Mouse (Mus musculus) lung, postnatal 36 days (tissue): ENCODE results near the gene Fstl3.

Source experiments
- DNase-seq: peaks from one replicate; pipeline ENCODE4 v3.0.0; 2022; ENCODE audit warnings: mixed read lengths

Gene Fstl3

DNA sequence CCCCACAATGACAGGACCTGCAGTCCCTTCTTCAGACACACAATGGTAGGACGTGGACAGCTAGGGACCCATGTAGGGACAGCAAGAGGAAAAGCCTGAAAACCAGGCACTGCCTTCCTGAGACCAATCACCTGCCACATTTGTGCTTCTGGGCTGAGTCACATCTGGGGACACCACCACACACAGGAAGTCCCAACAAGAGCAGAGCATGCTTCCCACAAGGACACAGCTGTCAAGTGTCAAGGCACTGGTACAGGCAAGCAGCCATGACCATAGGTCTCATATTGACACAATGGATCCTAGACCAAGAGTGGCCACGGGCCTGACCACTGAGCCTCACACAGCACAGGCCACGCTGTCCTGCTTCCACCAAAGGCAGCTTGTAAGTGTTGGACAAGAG, 14.2 kb upstream of the Fstl3 start:
- no peak for DNase-seq

DNA sequence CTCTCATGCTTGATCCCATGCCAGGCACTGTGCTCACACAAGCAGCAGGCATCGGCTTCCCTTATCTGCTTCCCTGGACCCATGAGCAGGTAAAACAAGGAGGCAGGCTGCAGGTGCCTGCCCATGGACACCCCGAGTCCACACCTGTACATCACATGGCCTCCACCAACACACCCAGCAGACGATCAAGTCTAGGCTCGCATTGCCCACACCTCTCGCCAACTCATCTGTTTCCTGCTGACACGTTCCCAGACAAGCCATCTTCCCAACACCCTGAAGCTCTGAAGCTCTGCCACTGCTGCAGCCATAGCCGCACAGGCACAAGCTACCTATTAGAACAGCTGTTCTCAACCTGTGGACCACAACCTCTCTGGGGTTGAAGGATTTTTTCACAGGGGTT, 12.8 kb upstream of the Fstl3 start:
- DNase-seq = no peak

DNA sequence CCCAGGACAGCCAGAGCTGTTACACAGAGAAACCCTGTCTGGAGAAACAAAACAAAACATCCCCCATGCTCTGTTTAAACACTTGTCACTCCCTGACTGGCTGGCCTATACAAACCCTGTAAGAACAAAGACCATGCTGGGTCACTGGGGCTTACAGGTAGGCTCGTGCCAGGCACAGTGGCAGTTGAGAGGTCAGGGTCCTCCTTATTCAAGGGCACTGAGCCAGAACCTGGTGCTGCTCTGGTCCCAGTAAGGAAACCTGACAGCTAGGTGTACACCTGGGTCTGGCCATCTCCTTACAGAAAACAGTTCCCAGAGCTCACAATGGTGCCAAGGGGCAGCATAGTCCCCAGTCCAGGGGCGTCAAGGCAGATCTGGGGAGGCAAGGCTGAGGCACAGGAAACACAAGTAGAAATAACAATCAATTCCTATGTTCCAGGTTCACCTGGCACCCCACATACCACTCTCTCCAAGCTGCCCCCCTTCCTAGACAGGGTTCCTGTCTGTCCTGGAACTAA, 11.8 kb upstream of the Fstl3 start:
- DNase-seq = no peak

DNA sequence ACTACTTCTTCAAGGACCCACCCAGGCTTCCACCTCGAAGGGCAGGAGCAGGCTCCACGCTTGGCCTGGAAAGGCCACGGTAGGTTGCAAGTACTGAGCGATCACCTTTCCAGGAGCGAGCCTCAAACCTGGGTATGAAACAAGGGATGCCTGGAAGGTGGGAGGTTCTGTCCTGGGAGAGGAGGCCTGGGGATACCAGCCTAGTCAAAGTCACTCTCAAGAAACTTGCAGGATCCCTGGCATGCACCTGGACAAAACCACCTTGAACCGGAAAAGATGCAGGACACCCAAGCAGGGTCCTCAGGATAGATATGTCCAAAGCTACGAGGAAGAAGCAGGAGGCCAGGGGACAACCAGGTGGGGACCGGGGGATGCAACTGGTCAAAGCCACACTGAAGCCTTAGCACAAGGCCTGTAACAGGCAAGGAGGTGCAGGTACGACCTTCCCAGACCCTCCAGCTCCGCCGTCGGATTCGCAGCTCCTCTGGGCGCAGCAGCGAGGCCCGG, 11.0 kb upstream of the Fstl3 start:
- no peak for DNase-seq

DNA sequence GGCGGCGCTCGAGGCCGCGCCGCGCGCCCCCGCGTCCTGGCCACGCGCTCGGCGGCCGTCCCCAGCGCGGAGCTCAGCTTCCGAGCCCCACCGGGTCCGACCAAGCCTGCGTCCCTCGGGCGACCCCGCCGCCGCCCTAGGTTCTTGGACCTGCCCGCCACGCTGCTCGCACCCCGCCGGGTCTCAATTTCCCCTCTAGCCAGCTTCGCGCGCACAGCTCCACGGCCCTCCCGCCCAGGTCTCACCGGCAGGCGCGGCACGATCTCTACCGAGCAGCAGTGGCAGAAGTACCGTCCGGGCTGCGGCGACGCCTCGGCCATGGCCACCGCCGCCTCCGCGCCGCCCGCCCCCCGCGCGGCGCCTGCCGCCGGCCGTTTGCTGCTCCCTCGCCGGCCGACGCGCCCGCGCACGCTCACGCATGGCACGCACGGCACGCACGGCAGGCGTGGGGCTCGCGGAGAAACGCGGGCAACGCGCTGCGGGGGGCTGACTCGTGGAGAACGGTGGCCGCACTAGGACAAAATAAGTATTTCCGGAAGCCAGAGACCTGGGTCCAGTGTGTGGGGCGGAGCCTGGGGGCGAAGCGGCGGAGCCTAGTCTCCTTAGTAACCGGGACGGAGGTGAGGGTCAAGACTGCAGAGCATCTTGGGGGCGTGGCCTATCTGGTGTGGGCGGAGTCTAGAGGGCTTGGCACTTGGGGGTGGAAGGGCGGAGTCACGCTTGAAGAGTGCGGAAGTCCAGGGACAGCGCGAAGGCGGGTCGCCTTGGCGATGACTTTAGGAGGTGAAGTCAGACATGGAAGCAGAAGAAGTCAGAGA, 10.4 kb upstream of the Fstl3 start, which contains the start of gene Rnf126:
TSS of gene Rnf126 (minus strand) at position 445 of the 818 bp plus-strand sequence.
- DNase-seq = peak; percentile 99

DNA sequence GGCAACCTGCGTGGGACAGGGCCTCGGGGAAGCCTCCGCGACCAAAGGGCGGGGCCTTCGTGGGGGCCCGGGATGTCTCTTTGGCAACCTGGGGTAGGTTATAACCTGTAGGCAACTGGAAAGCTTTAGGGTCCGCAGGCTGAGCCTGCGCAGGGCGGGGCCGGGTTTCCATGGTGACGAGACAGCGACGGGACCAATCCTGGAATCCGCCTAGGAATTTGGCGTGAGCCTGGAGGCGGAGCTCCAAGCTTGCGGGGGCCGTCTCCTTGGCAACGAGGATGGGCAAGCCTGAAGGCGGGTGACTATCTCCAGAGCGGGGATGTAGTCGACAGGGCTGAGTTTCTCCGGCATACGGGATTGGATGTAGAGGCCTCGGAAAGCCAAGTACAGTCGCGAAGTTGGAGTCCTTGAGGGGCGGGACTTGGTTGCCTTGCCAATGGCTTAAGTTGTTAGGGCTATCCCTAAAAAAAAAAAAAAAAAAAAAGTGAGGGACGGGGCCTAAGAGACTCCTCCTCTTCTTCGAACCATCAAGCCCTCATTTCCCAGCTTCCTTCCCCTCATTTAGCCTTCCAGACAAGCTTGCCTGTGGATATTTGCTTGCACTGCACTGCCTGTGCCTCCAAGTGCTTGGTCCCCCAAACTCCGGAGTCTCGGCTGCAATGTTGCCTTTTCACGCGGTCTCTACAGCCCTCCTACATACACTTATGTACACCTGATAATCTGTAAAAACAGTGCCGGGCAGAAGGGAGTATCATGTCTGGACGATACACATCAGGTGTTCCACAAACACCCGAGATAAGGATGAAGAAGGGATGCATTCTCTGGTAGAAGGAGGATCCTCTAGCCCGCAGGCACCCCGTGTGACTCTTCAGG, 9.5 kb upstream of the Fstl3 start:
- peak; percentile 94 for DNase-seq

DNA sequence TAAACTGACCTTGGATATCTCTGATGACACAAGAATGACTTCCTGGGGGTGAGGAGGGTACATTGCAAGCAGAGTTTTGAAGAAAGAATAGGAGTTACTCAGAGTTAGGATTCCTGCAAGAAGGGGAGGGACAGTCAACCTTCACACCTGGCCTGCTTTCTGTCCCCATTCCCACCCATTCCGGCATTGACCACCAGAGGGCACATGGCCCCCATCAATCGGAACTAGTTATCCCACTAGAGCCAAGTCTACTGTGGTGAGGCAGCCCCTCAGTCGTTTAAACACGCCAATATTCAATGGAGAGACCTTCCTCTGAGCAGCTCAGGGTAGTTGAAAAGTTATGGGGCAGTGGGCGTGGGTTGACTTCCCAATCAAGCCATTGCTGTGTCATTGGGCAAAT, 8.7 kb upstream of the Fstl3 start:
- DNase-seq = peak; percentile 88

DNA sequence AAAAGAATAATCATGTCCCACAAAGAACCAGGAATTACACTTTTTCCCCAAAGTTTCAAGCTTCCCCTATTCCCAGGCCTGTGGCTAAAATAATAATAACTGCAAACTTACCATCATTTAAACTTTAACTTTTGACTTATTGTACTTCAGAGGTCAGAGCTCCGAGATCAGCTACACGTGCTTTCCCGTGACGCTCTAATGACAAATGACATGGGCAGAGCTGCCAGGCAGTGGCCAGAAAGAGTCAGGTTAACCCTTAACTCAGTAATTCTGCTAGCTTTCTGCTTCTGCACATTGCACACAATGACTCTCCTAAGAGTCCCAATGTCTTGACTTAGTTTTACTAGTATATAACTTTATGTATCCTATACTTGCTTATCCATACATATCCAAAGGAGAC, 7.7 kb upstream of the Fstl3 start:
- DNase-seq = no peak

DNA sequence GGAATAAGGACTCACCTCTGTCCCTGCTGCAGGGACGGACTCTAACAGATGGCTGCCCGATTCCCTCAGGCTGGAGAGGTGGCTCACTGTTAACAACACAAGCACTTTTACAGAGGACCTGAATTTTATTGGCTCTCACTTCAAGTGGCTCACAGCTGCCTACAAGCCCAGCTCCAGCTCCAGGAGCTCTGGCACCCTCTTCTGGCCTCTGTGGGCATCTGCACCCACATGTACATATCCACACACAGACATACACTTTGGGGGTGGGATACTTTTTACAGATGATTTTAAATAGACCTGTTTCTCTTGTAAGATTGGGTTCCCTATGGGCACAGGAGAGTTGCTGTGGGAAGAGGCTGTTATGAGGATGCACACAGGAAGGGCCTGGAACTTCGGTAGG, 4.8 kb upstream of the Fstl3 start:
- no peak for DNase-seq

DNA sequence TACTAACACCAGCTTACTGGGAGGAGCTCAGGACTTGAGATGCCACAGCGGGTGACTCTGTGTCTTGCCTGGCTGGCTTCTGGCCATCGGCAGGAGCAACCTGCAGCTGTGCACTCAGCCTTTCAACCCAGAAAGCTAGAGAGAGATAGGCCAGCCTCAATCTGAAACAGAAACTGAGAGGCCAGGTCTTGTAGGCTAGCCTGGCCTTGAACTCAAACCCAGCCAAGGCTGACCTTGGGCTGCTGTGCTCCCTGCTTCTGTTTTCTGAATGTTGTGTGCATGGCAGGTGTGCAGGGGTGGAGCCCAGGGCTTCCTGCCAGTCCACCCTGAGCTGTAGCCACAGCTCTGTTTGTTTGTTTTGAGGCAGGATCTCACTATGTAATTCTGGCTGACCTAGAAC, 3.9 kb upstream of the Fstl3 start:
- DNase-seq = no peak

DNA sequence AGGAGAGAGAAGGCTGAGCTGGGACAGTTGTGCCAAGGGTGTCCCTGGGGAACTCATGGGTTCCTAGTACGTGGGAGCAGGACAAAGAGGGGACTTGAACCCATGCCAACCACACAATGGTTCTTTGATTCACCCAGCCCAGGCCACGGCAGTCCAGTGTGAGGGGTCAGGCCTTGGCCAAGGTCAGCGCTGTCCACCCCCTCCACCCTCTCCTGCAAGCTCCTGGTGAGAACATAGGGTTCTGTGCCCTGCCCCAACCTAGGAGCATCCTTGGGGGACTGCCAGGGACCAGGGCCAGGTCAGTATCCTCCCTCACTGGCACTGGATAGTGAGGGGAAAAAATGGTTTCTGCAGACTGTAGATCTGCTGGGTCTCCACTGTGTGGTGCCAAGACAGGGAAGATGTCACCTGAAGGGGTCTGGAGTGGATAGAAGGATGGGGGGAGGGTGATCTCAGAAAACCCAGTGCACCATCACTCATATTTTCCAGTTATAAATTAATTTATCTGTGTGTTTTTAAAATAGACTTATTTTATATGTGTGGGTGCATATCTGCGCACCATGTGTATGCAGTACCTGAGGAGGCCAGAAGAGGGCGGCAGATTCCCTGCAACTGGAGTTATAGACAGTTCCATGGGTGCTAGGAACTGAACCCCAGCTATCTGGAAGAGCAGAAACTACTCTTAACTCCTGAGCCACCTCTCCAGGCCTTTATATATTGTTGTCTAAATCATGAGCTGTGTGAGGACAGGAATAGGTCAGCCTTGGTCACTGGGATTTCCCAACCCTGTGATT, 2.4 kb upstream of the Fstl3 start:
- DNase-seq = no peak

DNA sequence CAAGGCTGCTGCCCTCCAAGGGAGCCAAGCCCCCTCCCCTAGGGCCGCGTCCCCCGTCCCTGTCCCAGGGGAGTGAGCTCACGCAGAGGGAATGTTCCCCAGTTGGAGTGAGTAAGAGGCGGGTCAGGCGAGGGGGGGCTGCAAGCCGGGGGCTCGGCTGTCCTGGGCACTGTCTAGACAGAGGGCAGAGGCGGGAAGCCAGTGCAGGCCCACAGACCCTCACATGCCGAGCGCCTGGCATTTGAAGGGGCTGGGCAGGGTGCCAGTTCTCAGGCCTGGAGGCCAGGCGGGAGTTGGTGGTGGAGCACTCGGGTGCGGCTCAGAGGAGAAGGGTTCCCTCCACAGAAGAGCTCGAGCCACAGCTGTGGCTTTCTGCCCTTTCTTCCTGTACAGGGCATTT, 934 bp downstream of the Fstl3 start:
- DNase-seq = peak; percentile 59

DNA sequence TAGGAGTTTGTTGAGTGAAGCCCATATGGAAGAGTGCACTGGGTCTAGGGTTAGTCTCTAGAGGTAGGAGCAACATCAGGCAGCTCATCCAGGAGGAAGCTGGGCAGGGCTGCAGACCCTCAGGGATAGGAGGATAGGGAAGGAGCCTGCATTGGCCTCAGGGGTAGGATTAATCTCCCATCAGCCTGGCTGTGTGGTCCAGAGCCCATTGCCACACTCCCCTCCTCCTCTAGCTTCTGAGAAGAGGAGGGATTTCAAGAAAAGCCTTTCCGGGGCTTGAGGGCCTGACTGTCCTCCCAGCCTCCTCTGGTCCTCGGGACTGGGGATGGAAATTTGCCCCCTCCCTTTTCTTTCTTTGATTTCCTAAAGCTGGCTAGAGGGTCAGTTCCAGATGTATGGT, 2.1 kb downstream of the Fstl3 start:
- no peak for DNase-seq

DNA sequence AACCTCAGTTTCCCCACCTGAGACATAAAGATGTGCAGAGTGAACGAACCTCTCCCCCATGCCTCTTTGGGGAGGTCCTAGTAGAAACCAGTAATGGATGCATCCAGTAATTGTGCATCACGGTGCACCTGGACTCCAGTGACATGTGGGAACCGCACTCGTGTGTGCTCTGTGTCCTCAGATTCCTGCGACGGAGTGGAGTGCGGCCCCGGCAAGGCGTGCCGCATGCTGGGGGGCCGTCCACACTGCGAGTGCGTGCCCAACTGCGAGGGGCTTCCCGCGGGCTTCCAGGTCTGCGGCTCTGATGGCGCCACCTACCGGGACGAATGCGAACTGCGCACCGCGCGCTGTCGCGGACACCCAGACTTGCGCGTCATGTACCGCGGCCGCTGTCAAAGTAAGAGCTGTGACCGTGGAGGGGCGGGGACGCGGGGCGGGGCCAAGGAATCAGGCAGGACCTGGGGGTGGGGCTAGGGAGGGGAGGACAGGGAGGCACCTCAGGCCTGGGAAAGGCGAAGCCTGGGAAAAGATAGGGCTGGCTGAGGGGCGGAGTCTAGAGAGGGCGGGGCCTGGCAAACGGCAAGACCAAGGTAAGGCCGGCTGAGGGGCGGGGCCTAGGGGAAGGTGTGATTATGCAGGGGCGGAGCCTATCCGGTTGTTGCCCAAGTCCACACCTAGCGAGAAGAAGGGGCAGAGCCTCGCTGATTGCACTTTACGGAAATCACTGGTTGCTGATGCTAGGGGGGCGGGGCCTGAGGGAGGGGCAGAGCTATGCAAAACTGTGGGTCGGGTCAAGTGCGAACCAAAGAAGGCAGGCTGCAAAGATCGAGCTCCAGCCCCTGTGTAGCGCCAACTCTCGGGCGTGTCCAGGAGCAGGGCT, 3.0 kb downstream of the Fstl3 start:
- peak; percentile 98 for DNase-seq

DNA sequence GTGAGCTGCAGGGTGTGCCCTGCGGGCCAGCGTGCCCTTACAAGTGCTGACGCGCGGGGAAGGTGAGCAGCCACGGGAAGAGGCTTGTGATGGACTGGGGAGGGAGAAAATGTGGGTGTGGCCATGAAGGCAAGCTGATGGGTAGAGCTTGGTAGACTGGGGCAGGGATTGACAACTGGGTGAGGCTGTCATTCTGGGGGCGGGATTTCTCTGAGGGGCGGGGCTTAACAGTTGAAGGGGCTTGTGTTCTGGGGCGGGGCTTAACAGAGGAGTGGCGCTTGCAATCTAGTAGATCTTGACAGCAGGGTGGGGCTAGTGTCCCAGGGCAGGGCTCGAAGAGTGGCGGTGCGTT, 3.6 kb downstream of the Fstl3 start:
- DNase-seq = peak; percentile 88

DNA sequence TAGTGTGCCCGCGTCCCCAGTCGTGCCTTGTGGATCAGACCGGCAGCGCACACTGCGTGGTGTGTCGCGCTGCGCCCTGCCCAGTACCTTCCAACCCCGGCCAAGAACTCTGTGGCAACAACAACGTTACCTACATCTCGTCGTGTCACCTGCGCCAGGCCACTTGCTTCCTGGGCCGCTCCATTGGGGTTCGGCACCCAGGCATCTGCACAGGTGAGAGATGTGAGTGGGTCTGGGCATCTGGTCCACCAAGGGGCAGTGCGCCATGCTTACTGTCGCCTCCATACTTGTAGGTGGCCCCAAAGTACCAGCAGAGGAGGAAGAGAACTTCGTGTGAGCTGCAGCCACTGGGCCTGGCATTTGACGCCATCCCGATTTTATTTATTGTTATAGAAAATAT, 4.1 kb downstream of the Fstl3 start:
- no peak for DNase-seq

DNA sequence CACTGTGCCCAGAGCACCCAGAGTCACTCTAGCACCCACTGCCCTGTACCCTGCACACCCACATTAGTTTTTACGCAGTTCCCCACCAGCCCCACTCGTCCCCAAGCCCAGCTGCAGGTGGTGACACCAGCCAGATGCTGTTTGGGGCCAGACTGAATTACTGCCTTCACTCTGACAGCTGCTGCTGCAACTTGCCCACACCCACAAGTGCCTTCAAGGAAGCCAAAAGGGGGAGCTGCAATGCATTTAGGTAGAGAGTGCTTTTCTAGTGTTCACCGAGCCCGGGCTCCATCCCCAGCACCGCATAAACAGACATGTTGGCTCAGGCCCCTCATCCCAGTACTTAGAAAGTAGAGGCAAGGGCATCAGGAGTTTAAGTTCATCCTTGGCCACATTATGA, 4.9 kb downstream of the Fstl3 start:
- DNase-seq = no peak

DNA sequence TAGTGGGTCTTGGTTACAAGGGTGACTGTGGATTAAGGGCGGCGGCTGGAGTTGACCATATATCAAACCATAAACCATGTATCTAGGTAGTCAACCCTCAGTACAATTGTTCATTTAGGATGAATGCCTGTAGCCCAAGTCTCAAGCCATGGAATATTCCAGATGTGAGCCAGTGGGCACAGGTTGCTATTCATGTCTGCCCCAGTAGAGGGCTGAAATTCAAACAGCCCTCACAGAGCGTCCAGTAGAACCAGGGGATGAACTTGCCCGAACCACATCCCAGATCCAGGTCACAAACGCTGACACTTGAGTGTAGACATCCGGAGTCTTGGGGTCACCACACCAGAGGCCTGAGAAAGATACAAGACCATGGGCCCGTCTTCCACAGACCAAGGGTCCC, 6.0 kb downstream of the Fstl3 start:
- no peak for DNase-seq

DNA sequence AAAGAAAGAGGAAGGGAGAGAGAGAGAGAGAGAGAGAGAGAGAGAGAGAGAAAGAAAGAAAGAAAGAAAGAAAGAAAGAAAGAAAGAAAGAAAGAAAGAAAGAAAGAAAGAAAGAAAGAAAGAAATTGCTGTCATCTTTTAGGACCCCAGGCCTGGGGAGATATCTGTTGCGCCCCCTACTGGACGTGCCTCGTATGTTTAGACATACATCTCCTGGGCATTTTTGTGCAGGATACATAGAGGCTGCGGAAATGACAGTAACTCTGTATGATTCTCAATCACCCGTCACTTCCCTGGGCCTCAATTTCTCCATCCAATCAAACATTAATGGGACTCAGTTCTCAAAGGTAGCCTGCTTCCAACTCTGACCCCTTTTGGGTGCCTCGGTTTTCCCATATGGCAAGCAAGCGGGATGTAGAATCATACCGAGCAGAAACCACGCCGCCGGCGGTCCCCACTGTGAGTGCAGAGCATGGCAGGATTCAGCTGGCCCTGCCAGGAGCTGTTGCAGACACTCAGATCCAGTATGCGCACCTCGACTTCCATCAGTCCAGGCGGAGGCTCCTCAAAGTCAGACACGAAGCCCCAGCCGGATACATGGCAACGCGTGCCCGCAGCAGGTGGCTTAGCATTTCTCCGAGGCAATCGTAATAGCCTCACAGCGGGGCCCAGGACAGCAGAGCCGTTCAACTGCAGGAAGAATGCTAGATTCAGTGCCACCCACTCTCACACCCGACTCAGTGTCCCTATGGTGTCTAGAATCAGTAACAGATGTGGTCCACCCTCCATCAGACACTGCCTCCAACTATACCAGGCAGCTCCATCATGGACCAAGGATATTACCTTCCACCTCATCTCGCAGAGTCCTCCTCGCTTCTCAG, 7.1 kb downstream of the Fstl3 start:
- peak; percentile 70 for DNase-seq

DNA sequence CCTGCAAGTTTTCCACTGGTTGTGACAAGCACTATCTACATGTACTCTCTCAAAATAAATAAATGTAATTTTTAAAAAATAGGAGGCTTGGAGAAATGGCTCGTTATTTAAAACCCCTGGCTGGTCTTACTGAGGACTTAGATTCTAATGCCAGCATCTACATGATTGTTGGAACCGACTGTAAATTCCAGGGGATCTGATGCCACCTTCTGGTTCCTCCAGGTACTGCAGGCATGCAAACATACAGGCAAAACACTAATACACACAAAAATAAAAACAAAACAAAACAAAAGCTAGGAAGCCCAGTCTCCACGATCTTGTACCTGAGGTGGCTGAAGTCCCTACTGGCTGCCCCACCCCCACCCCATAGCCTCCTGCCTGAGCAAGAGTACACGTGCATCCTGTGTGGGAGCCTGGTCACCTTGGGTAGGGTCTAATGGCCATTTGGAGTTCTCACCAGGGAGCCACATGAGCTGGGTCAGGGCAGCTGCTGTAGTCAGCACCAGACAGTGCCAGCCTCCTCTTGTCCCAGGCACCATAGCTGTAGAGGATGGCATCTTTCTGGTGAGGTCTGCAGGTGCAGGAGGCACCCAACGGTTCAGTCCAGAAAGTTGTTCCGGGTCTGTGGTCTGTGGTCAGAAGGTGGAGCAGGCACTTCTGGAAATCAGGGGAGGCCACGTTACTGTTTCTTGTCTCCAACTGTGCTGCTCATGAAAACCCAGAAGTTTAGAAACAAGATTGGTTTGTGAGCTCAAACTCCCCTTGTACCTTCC, 11.5 kb downstream of the Fstl3 start:
- DNase-seq = peak; percentile 93
